Comparison of ENCODE assay signal across 8 mouse cellular contexts in the genomic region with DNA sequence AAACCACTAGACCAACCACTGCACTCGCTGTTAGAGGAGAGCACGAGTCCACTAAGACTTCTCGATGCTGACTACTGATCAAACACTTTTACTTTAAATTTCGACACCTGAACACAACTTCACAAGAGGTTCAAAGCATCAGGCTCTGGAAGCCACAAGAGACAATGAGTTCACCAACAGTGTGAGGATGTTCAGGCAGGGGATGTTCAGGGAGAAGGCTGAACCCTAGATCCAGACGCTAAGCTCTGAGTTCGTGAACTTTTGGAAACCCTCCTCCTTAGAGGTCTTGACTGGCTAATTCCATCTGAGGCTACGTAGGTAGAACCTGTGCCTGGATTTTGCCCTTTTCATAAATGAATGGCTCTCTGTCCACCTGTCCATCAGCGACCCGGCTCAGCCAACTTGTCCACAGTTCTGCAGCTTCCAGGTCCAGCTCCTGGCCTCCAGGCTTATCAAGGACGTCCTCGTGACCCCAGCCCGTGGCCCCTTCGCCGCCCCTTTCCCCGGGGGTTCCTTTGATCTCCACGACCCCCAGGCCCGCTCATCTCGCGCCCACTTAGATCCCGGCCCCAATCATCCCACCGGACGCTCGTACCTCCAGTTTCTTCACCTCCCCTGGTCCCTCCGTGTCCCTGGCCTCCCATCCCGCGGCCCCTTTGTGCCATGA. TPM values are rescaled to one million over a fixed set of nuclear protein-coding genes. Genes with fewer than 3 reads are reported as not detected.
DNase-seq lines count a peak whose midpoint lies in the region; ATAC-seq and TF ChIP-seq lines count a peak whose summit lies in the region.

No protein-coding gene starts in this region.

- DNase-seq in layer of hippocampus, adult 2 months (ENCODE audit: low spot score in 2 of 2): no peak
- no peak for DNase-seq in layer of hippocampus, postnatal 14 days (ENCODE audit: low spot score in 2 of 2)
- no peak for DNase-seq in ES-E14 (ENCODE audit: low read depth, low spot score)
- DNase-seq in embryonic facial prominence, embryonic 14.5 days (ENCODE audit: low spot score): no peak
- no peak for DNase-seq in hindbrain, postnatal 0 days (ENCODE audit: low spot score)
- DNase-seq in lung, postnatal 36 days: peak; percentile 8
- no peak for DNase-seq in ovary, postnatal 14 days (ENCODE audit: low spot score)
- DNase-seq in adrenal gland, postnatal 14 days: no peak

- H3K4me3 ChIP-seq in layer of hippocampus, adult 2 months: peak overlapping the region; percentile 83
- H3K4me3 ChIP-seq in ES-E14 (ENCODE audit: insufficient read depth in 1 of 2, low read depth in 1 of 2, low read length in 2 of 2, poor library complexity in 1 of 2, severe bottlenecking in 1 of 2): peak overlapping the region; percentile 86 to 97
- peak overlapping the region; percentile 97 for H3K4me3 ChIP-seq in embryonic facial prominence, embryonic 14.5 days (ENCODE audit: low read depth, low read length)
- H3K4me3 ChIP-seq in hindbrain, postnatal 0 days (ENCODE audit: low read length): peak overlapping the region; percentile 67

- ATAC-seq in embryonic facial prominence, embryonic 14.5 days (ENCODE audit: low read depth): peak; percentile 53
- no peak for ATAC-seq in hindbrain, postnatal 0 days

- peak overlapping the region; percentile 69 for H3K4me2 ChIP-seq in embryonic facial prominence, embryonic 14.5 days (ENCODE audit: low read depth, low read length)
- peak overlapping the region; percentile 80 for H3K4me2 ChIP-seq in hindbrain, postnatal 0 days (ENCODE audit: low read depth, low read length)

- H3K27ac ChIP-seq in layer of hippocampus, adult 2 months: peak overlapping the region; percentile 97
- peak overlapping the region; percentile 75 for H3K27ac ChIP-seq in ES-E14 (ENCODE audit: insufficient read depth, low read depth, low read length, poor library complexity, severe bottlenecking)
- peak overlapping the region; percentile 96 for H3K27ac ChIP-seq in embryonic facial prominence, embryonic 14.5 days (replicated peaks; ENCODE audit: low read depth, low read length)
- H3K27ac ChIP-seq in hindbrain, postnatal 0 days: peak overlapping the region; percentile 84

- no peaks in the 10 kb centered on the region for H3K27me3 ChIP-seq in embryonic facial prominence, embryonic 14.5 days (replicated peaks; ENCODE audit: control insufficient read depth, insufficient read depth, low read length)
- no peaks in the 10 kb centered on the region for H3K27me3 ChIP-seq in hindbrain, postnatal 0 days (ENCODE audit: insufficient read depth, low read length)

- peak overlapping the region; percentile 96 for H3K9ac ChIP-seq in ES-E14 (ENCODE audit: insufficient read depth, low read depth, low read length, poor library complexity, severe bottlenecking)
- peak overlapping the region; percentile 98 for H3K9ac ChIP-seq in embryonic facial prominence, embryonic 14.5 days (ENCODE audit: low read depth, low read length)
- H3K9ac ChIP-seq in hindbrain, postnatal 0 days (replicated peaks; ENCODE audit: low read length): peak overlapping the region; percentile 77

- H3K36me3 ChIP-seq in ES-E14 (ENCODE audit: control insufficient read depth, insufficient read depth, low read length, poor library complexity, severe bottlenecking): peaks cover 7% of the 10 kb centered on the region
- H3K36me3 ChIP-seq in embryonic facial prominence, embryonic 14.5 days (ENCODE audit: control insufficient read depth, insufficient read depth, low read length): peaks cover 32% of the 10 kb centered on the region
- peaks cover 10% of the 10 kb centered on the region for H3K36me3 ChIP-seq in hindbrain, postnatal 0 days (ENCODE audit: insufficient read depth, low read length)

- peaks cover 0 to 6% of the 10 kb centered on the region in 2 experiments; a peak in 1 of 4 replicates for H3K4me1 ChIP-seq in ES-E14 (ENCODE audit: control insufficient read depth in 2 of 2, insufficient read depth in 2 of 2, low read length in 2 of 2, poor library complexity in 1 of 2)
- H3K4me1 ChIP-seq in embryonic facial prominence, embryonic 14.5 days (ENCODE audit: control insufficient read depth, insufficient read depth, low read length): peaks cover 15% of the 10 kb centered on the region
- peaks cover 6% of the 10 kb centered on the region; the same call in 1 of the 2 replicates for H3K4me1 ChIP-seq in hindbrain, postnatal 0 days (ENCODE audit: insufficient read depth, low read length)

- no peak for TF ChIP-seq CTCF in layer of hippocampus, adult 2 months (conservative IDR thresholded peaks at IDR 0.05)
- TF ChIP-seq CTCF in hindbrain, postnatal 0 days (IDR thresholded peaks at IDR 0.05; ENCODE audit: low read depth): no peak

- H3K9me3 ChIP-seq in ES-E14 (ENCODE audit: control insufficient read depth, insufficient read depth, low read depth, low read length): no peaks in the 10 kb centered on the region
- H3K9me3 ChIP-seq in embryonic facial prominence, embryonic 14.5 days (ENCODE audit: control insufficient read depth, low read length): no peaks in the 10 kb centered on the region
- no peaks in the 10 kb centered on the region for H3K9me3 ChIP-seq in hindbrain, postnatal 0 days (ENCODE audit: low read length)

- in situ Hi-C loops in ES-E14 (cut with MboI; ENCODE audit: low sequenced_read_pairs in 2 of 2, unreplicated experiment in 2 of 2): no loop called here

- 4% methylated on average over 26 of the region's 26 CpGs for WGBS in embryonic facial prominence, embryonic 14.5 days
- WGBS in hindbrain, postnatal 0 days: 5% methylated on average over 26 of the region's 26 CpGs

TF ChIP-seq in ES-E14, 5 proteins besides CTCF, POLR2A, EP300 and RAD21:
- no peak for TF ChIP-seq HCFC1 (IDR thresholded peaks at IDR 0.05; ENCODE audit: borderline replicate concordance, insufficient read depth, low read length)
- no peak for TF ChIP-seq CHD2 (IDR thresholded peaks at IDR 0.05; ENCODE audit: low read depth, low read length)
- no peak for TF ChIP-seq ZC3H11A (IDR thresholded peaks at IDR 0.05; ENCODE audit: borderline replicate concordance, low read depth, low read length)
- TF ChIP-seq MAFK (IDR thresholded peaks at IDR 0.05; ENCODE audit: insufficient read depth, low read depth, low read length): no peak
- no peak for TF ChIP-seq ZNF384 (IDR thresholded peaks at IDR 0.05; ENCODE audit: low read depth, low read length)

RNA-seq across cellular contexts. Expression of gene Sec61g, which starts 0.8 kb away (rescaled TPM):
- total RNA-seq in layer of hippocampus, adult 2 months (2021): 10 to 100 TPM in 1 of 2 experiments, 1 to 10 TPM in 1; 9.0 to 13.2 TPM
- 1 to 10 TPM; 8.9 to 9.9 TPM for total RNA-seq in layer of hippocampus, postnatal 14 days (2021)
- total RNA-seq in ES-E14 (2012; rRNA removed): 71.0 and 77.6 TPM in 2 replicates
- 36.4 and 40.4 TPM in 2 replicates for polyA plus RNA-seq in embryonic facial prominence, embryonic 14.5 days (2014; fragmentation: Nextera tagmentation; extraction: Ambion mirVana)
- total RNA-seq in hindbrain, postnatal 0 days (2014; rRNA removed): 14.9 and 22.2 TPM in 2 replicates
- 31.1 and 34.6 TPM in 2 replicates for polyA plus RNA-seq in hindbrain, postnatal 0 days (2015; fragmentation: Nextera tagmentation; extraction: Ambion mirVana)
- total RNA-seq in adrenal gland, postnatal 14 days (2021): 6.9 and 8.1 TPM in 2 replicates
